Mouse (Mus musculus): ENCODE data around the gene Rrbp1.

Gene Rrbp1

GRCm38 (mm10) chr2:143951546-143952315 lies 59.3 kb downstream of the Rrbp1 start:
- no peak for DNase-seq

- DNase-seq = no peak
These were observed 60.0 kb downstream of the Rrbp1 start for GRCm38 (mm10) chr2:143951028-143951420.

GRCm38 (mm10) chr2:143950290-143951027 lies 60.6 kb downstream of the Rrbp1 start:
- no peak for DNase-seq

- DNase-seq = no peak
These were observed 61.8 kb downstream of the Rrbp1 start for GRCm38 (mm10) chr2:143949217-143949616.

- no peak for DNase-seq
These were observed 62.6 kb downstream of the Rrbp1 start for GRCm38 (mm10) chr2:143948416-143948815.

- no peak for DNase-seq
These were observed 63.1 kb downstream of the Rrbp1 start for GRCm38 (mm10) chr2:143947981-143948380.

- DNase-seq = no peak
These were observed 64.7 kb downstream of the Rrbp1 start for GRCm38 (mm10) chr2:143946399-143946798.

GRCm38 (mm10) chr2:143945466-143946075 lies 65.5 kb downstream of the Rrbp1 start:
- no peak for DNase-seq

GRCm38 (mm10) chr2:143944796-143945195 lies 66.3 kb downstream of the Rrbp1 start:
- DNase-seq = no peak

- DNase-seq = no peak
These were observed 70.7 kb downstream of the Rrbp1 start for GRCm38 (mm10) chr2:143940406-143940805.

- DNase-seq = no peak
These were observed 73.2 kb downstream of the Rrbp1 start for GRCm38 (mm10) chr2:143937861-143938260.

GRCm38 (mm10) chr2:143934439-143934838 lies 76.6 kb downstream of the Rrbp1 start:
- DNase-seq = no peak

- no peak for DNase-seq
These were observed 77.5 kb downstream of the Rrbp1 start for GRCm38 (mm10) chr2:143933516-143933915.

- DNase-seq = no peak
These were observed 78.7 kb downstream of the Rrbp1 start for GRCm38 (mm10) chr2:143932340-143932873.

GRCm38 (mm10) chr2:143929607-143930311 lies 81.3 kb downstream of the Rrbp1 start:
- DNase-seq = no peak

- DNase-seq = no peak
These were observed 85.2 kb downstream of the Rrbp1 start for GRCm38 (mm10) chr2:143925826-143926225.

- DNase-seq = no peak
These were observed 87.0 kb downstream of the Rrbp1 start for GRCm38 (mm10) chr2:143924085-143924484.

GRCm38 (mm10) chr2:143918831-143919502 lies 92.1 kb downstream of the Rrbp1 start:
- DNase-seq = no peak

GRCm38 (mm10) chr2:143917622-143918021 lies 93.4 kb downstream of the Rrbp1 start:
- DNase-seq = no peak

- DNase-seq = no peak
These were observed 94.8 kb downstream of the Rrbp1 start for GRCm38 (mm10) chr2:143916229-143916628.

- no peak for DNase-seq
These were observed 95.4 kb downstream of the Rrbp1 start for GRCm38 (mm10) chr2:143915600-143916135.
